Mouse (Mus musculus): ENCODE results near the gene Stpg4.

- TF ChIP-seq CTCF (IDR thresholded peaks at IDR 0.05; ENCODE audit: extremely low read depth, insufficient read length, insufficient replicate concordance, low read depth, low read length) (no peak), POLR2A (IDR thresholded peaks at IDR 0.05; ENCODE audit: low read depth, low read length) (no peak)
These were observed 25.8 kb upstream of the Stpg4 start for GRCm38 (mm10) chr17:87453336-87453735.
